Mouse (Mus musculus) MEL-GATA-1-ER (cell line): ENCODE data around the gene Gm28041.
"Not testable (repeated sequence)": the region's sequence is repeated elsewhere in the genome, so short reads cannot be mapped to it uniquely, and the experiment has no call there.

Experiments
- DNase-seq: peaks from one replicate; pipeline ENCODE4 v3.0.0-alpha.2; 2012; ENCODE audit warnings: low read depth; ENCODE audit errors: extremely low read depth

Gene Gm28041

GRCm38 (mm10) chr13:67375050-67375911, at the start of gene Gm28041, which contains the start of gene Zfp456:
Gene Gm28041 (minus strand): TSS chr13:67375733.
Gene Zfp456 (minus strand): TSS chr13:67375810.
- DNase-seq = peak; percentile 76

DNA sequence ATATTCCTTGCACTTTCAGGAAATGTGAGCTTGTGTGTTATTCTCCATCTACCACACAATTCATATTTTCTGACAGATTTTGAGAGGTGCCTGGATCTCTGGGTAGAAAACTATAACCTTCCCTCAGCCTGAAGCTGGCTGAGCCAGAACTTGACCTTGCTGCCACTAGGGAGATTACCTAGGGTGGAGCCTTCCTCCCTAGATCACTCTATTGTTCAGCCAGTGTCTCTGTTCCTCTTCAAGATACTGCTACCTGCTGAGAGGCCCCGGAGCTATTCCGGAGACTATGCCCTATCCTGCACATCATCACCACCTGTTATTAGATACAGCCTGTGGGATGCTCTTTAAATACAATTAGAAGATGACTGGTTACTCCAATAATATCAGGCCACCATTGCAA, 47.0 kb upstream of the Gm28041 start:
- DNase-seq = not testable (repeated sequence)

DNA sequence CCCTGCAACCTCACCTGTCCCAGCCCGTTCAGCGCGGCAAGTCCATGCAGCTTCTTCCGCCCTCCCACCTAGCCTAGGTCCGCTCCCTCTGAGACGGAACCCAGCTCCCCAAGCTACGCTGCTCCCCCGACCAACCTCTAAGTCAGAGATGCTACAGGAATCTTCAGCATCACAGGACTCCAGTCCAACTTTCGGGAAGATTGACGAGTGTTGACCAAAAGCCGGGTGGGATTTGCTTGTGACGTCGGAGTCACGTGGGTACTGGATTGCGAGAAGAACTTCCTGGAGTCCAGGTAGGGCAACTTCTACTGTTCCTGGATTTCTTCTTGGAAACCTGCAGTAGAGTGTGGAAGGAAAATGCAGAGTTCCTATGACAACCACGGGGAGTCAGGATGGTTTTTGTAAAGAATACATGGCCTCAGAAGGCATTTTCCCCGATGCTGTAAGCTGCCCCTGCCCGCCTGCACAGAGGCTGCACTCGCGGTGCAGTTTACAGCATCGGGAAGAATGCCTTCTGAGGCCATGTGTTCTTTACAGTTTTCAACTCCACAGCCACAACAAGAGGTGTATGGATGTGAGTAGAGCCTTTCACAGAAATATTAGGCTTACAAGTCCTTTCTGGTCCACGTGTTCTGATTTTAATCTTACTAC, 45.8 kb upstream of the Gm28041 start, which contains the start of gene Zfp459:
Gene Zfp459 (minus strand): TSS at position 212 of the 651 bp plus-strand sequence.
- DNase-seq = no peak

GRCm38 (mm10) chr13:67420558-67421206, 45.1 kb upstream of the Gm28041 start:
- no peak for DNase-seq

GRCm38 (mm10) chr13:67416811-67417210, 41.3 kb upstream of the Gm28041 start:
- no peak for DNase-seq

DNA sequence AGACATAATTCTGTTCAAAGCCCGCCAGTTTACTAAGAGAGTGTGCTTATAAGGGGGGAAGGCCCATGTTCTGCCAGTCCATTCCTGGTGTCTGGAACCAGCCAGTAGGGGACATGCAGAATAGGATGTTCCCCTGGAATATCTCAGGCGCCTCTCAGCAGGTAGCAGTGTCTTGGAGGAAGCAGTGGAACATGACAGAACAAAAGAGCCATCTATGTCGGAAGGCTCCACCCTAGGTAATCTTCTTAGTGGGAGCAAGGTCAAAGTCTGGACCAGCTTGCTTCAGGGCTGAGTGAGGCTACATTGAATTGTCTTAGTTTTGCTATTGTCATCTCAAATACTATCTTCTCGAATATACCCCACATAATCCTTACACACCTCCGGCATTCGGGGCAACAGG, 40.2 kb upstream of the Gm28041 start:
- DNase-seq = no peak

- not testable (repeated sequence) for DNase-seq
Measured at GRCm38 (mm10) chr13:67413634-67414033, 38.1 kb upstream of the Gm28041 start.

GRCm38 (mm10) chr13:67399183-67399903, 23.8 kb upstream of the Gm28041 start, which contains the start of gene Zfp429:
Gene Zfp429 (minus strand): TSS chr13:67399819.
- not testable (repeated sequence) for DNase-seq

GRCm38 (mm10) chr13:67376255-67376654, 722 bp upstream of the Gm28041 start:
- DNase-seq = not testable (repeated sequence)

DNA sequence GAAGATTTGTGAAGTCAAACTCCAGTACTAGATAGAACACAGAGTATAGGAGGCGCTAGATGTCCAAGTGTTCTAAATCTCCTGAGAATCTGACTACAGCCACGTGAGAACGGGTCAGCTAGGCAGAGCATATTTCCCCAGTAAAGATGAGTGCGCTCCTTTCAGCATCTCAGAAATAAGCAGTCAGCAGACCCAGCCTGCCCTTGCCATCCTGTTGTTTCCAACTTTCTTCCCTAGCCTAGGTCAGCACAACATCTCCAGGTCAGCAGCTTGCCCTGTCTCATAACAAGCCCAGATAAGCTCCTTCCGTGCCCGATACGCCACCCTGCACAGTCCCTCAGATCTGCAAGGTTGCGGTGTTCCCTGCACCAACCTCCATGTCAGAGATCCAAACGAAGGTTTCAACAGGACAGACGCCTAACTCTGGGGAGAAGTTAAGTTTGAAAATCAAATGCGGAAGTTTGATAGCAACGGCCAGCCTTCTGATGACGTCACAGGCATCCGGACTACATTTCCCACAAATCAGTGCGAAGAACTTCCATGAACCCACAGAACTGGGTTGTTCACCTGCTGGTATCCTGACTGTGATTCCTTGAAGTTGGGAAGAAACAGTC, 15.3 kb downstream of the Gm28041 start, which contains the start of the genes Gm28044 and Zfp953:
Gene Gm28044 (minus strand): TSS at position 406 of the 614 bp plus-strand sequence.
Gene Zfp953 (minus strand): TSS at position 475 of the 614 bp plus-strand sequence.
- DNase-seq = peak; percentile 86

- no peak for DNase-seq
Measured at GRCm38 (mm10) chr13:67351854-67352253, 23.7 kb downstream of the Gm28041 start.

DNA sequence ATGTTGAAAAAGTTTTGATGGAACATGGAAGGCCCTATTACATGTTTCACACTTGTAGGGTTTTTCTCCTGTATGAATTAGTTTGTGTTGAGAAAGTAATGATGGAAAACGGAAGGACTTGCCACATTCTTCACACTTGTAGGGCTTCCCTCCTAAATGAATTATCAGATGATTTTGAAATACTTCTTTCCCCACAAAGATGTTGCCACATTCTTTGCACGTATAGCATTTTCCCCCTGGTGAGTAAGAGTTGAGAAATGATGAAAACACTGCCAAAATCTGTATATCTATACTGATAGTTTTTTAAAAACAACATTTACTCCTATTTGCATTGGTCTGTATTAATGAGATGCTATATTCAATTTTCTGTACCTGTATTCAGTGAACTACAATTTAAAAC, 32.1 kb downstream of the Gm28041 start:
- DNase-seq = no peak

GRCm38 (mm10) chr13:67332877-67333276, 42.7 kb downstream of the Gm28041 start:
- no peak for DNase-seq

DNA sequence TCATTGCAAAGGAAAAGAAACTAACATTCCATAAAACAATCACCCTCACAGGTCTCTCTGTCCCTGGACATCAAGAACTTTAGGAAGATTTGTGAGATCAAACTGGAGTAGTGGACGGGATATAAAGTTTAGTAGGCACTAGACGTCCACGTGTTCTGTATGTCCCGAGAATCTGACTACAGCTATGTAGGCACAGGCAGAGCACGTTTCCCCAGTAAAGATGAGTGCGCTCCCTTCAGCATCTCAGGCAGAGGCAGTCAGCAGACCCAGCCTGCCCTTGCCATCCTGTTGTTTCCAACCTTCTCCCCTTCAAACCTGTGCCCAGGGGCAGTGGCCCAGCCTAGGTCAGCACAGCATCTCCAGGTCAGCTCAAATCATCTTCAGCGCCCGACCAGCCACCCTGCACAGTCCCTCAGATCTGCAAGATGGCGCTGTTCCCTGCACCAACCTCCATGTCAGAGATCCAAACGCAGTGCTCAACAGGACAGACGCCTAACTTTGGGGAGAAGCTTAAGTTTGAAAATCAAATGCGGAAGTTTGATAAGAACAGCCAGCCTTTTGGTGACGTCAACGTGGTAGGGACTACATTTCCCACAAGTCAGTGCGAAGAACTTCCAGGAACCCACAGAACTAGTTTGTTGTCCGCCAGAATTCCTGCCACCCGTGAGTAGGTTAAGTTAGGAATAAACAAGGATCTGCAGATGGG, 43.4 kb downstream of the Gm28041 start, which contains the start of gene Zfp595:
Gene Zfp595 (minus strand): TSS at position 552 of the 706 bp plus-strand sequence.
- DNase-seq = no peak

DNA sequence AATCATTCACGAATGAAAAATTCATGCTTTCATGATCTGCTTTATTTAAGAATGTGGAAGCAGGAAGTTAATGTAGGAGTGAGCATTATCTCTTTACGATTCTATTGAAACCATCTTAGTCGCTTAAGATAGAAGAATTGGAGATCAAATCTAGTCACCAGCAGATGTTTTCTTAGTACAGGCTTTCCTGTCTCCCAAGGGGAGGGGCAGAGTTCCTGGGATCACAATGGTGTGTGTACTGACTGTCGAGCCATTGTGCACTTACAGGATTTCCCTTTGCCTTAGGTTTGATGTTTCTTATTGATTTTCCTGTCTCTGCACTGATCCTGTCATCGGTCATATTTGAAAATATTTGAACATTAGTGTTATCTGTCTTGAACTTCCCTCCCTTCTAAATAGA, 68.8 kb downstream of the Gm28041 start:
- no peak for DNase-seq

DNA sequence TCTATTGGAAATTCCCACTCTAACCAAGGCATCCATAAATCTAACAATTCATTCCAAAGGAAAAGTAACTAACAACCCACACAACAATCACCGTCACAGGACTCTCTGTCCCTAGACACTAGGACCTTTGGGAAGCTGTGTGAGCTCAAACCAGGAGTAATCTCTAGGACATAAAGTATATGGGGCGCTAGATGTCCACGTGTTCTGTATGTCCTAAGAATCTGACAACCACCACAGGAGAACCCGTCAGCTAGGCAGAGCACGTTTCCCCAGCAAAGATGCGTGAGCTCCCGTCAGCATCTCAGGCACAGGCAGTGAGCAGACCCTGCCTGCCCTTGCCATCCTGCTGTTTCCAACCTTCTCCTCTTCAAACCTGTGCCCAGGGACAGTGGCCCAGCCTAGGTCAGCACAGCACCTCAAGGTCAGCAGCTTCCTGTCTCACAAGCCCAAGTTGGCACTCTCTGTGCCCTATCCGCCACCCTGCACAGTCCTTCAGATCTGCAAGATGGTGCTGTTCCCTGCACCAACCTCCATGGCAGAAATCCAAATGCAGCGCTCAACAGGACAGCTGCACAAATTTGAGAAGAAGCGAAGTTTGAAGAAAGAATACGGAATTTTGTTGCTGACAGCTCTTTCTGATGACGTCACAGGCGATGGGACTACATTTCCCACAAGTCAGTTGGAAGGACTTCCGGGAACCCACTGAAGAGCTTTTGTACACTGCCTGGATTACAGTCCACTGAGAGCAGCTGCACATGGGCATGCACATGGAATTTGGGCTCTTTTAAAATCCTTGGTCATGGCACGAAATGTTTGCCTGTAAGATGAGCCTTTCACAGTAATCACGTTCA, 69.5 kb downstream of the Gm28041 start, which contains the start of gene Zfp457:
Gene Zfp457 (minus strand): TSS at position 664 of the 851 bp plus-strand sequence.
- peak; percentile 80 for DNase-seq
